Mouse (Mus musculus) forebrain, postnatal 0 days (tissue): ENCODE results near the gene Kiss1r. TPM values are rescaled to one million over a fixed set of nuclear protein-coding genes. Genes with fewer than 3 reads are reported as not detected.

ENCODE experiments used
- ATAC-seq: fragments of 200-750 bp; cut with Nextera tagmentation; 2 replicates; pipeline ENCODE4 v1.8.0; 2017; ENCODE audit warnings: mild to moderate bottlenecking, moderate library complexity
- DNase-seq: peaks from one replicate; pipeline ENCODE4 v3.0.0-alpha.2; 2015
- H3K27ac ChIP-seq: fragments of 300-500 bp; sonication (generic); 2 replicates; pipeline ENCODE4 v1.5.1; 2014; ENCODE audit warnings: low read depth, mild to moderate bottlenecking, antibody characterized with exemption, low read length, moderate library complexity, mixed read lengths
- H3K27me3 ChIP-seq: fragments of 300-500 bp; sonication (generic); 2 replicates; pipeline ENCODE4 v1.6.1; 2014; ENCODE audit warnings: mild to moderate bottlenecking, low read length, mixed read lengths; ENCODE audit not compliant: insufficient read depth
- H3K36me3 ChIP-seq: fragments of 300-500 bp; sonication (generic); 2 replicates; pipeline ENCODE4 v1.6.1; 2014; ENCODE audit warnings: mild to moderate bottlenecking, moderate library complexity; ENCODE audit not compliant: insufficient read depth
- H3K4me1 ChIP-seq: fragments of 300-500 bp; sonication (generic); 2 replicates; pipeline ENCODE4 v1.6.1; 2014; ENCODE audit warnings: antibody characterized with exemption; ENCODE audit not compliant: insufficient read depth
- H3K4me2 ChIP-seq: fragments of 300-500 bp; sonication (generic); 2 replicates; pipeline ENCODE4 v1.6.1; 2014; ENCODE audit warnings: low read depth, mild to moderate bottlenecking, moderate library complexity
- H3K4me3 ChIP-seq: fragments of 300-500 bp; sonication (generic); 2 replicates; pipeline ENCODE4 v1.5.1; 2014; ENCODE audit warnings: low read depth, low read length, mixed read lengths
- H3K9ac ChIP-seq: fragments of 300-500 bp; sonication (generic); 2 replicates; pipeline ENCODE4 v1.6.1; 2014; ENCODE audit warnings: mild to moderate bottlenecking
- H3K9me3 ChIP-seq: fragments of 300-500 bp; sonication (generic); 2 replicates; pipeline ENCODE4 v1.6.1; 2016; ENCODE audit warnings: low read length
- CTCF ChIP-seq: sonication (generic); IDR thresholded peaks from 2 replicates; pipeline ENCODE4 v1.5.1; 2016; ENCODE audit warnings: antibody characterized with exemption, control low read depth, low read depth
- WGBS: fragments of 180-500 bp; shearing (Covaris S2); extraction: QIAGEN DNeasy Blood & Tissue Kit; methylation state at CpG from one replicate; pipeline ENCODE4 v1.1.7; 2014; 5-methylcytosine and 5-hydroxymethylcytosine counted together
- polyA plus RNA-seq: library from polyadenylated mRNA; unstranded; fragments of >200 nt; fragmentation: Nextera tagmentation; extraction: Ambion mirVana; gene quantifications from 2 replicates; pipeline ENCODE4 v1.2.1, GENCODE M21; 2015
- total RNA-seq: library from RNA; depleted of rRNA; stranded (reverse); fragments of >200 nt; gene quantifications from 2 replicates; pipeline ENCODE4 v1.2.3, GENCODE M21; 2014

The Kiss1r gene
- total and polyA plus RNA-seq, 2 experiments from 2014 or later = 3.4 to 5.4 TPM

DNA sequence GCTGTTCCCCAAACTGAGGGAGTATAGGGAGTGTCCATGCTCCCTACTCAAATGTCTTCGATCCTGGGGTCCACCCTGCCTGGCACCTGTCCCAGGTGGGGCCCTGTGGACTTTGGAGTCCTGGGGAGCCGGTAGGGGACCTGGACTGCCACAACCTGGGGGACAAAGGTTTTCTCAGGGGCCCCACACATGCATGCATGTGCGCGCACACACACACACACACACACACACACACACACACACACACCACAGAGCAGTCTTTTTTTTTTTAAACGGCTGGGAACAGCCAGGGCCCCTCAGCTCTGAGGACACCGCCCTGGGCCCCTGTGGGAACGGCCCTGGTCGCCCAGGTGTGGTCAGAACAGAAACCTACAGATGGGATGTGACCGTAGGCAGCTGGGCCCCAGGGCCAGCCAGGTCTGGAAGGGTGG lies 26.7 kb downstream of the Kiss1r start:
- DNase-seq = no peak
- Histone ChIP-seq H3K4me2 (no peak overlapping the region), H3K36me3 (no peaks in the 10 kb centered on the region), H3K27ac (no peak overlapping the region), H3K27me3 (no peaks in the 10 kb centered on the region), H3K9ac (no peak overlapping the region), H3K4me1 (no peaks in the 10 kb centered on the region), H3K4me3 (no peak overlapping the region), H3K9me3 (no peaks in the 10 kb centered on the region)
- 82% methylated on average over 9 of the region's 9 CpGs for WGBS
- ATAC-seq = no peak
- no peak for TF ChIP-seq CTCF

DNA sequence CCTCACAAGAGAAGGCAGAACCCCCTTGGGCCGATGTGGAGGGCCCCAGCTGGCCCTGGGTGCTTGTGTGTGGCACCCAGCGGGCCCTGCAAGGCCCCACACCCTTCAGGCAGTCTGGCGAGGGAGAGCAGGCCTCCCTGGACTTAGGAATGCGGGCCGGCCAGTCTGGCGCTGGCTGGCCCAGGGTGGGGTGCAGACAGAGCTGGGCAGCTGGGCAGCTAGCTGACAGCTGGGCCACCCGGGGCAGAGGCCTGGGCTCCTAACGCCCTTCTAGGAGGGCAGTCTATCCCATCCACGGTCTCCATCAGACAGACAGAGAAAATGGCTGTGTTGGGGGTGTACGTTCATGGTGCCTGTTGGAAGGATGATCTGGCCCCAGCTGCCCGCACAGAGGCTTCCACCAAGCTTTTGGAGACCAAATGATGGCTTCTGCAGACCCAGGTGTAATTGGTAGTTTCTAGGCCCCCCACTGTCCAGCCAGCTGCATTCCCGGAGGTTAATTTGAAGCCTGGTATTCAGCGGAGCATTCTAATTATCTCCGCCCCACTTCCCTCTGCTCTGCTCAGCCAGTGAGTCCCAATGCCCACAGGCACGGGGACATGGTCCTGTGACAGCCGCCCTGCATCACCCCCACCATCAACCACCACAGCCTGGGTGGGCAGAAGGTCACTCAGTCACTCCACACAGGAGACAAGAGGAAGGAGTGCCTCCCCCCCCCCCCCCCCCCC lies 28.9 kb downstream of the Kiss1r start:
- Histone ChIP-seq H3K27ac (no peak overlapping the region), H3K9ac (no peak overlapping the region)
- DNase-seq = no peak

GRCm38 (mm10) chr10:79946752-79947322 lies 30.1 kb downstream of the Kiss1r start:
- TF ChIP-seq CTCF = no peak
- ATAC-seq (no peak), DNase-seq (no peak)
- Histone ChIP-seq H3K27me3 (no peaks in the 10 kb centered on the region), H3K9ac (no peak overlapping the region), H3K9me3 (no peaks in the 10 kb centered on the region), H3K27ac (no peak overlapping the region), H3K4me2 (no peak overlapping the region), H3K36me3 (peaks cover 19% of the 10 kb centered on the region), H3K4me3 (no peak overlapping the region), H3K4me1 (no peaks in the 10 kb centered on the region)
- 34% methylated on average over 7 of the region's 7 CpGs for WGBS

More for the DNA sequence above, 28.9 kb downstream of the Kiss1r start:
- peaks cover 11% of the 10 kb centered on the region; the same call in 1 of the 2 replicates for H3K36me3 ChIP-seq
- no peaks in the 10 kb centered on the region for H3K9me3 ChIP-seq
- no peaks in the 10 kb centered on the region for H3K4me1 ChIP-seq
- ATAC-seq = 0 out of 2 replicates have a peak, but pooled peaks have one; percentile 32
- no peak for TF ChIP-seq CTCF
- no peaks in the 10 kb centered on the region for H3K27me3 ChIP-seq
- H3K4me2 ChIP-seq = no peak overlapping the region
- no peak overlapping the region for H3K4me3 ChIP-seq
- 19% methylated on average over 16 of the region's 16 CpGs for WGBS

DNA sequence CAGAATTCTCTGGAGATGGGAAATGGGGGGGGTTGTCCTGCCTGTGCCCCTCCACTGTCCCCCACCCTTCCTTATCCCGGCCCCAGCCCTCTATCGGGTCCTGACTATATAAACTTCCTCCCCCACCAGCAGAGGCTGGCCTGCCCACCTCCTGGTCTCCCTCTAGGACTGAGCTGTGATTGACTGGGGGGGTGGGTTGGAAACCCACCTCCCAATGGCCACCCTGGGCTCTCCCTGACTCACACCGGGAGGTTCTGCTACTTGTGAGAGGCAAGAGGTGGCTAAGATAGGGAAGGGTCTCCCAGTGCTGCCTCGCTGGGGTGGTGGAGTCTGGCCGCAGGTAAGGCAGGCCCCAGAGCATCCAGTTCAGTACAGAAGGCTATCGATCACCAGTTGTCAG lies 30.7 kb downstream of the Kiss1r start:
- H3K4me1 ChIP-seq = no peaks in the 10 kb centered on the region
- 83% methylated on average over 6 of the region's 6 CpGs for WGBS
- H3K36me3 ChIP-seq = peaks cover 19% of the 10 kb centered on the region
- H3K4me3 ChIP-seq = no peak overlapping the region
- H3K27me3 ChIP-seq = no peaks in the 10 kb centered on the region
- no peaks in the 10 kb centered on the region for H3K9me3 ChIP-seq
- no peak for TF ChIP-seq CTCF
- no peak overlapping the region for H3K9ac ChIP-seq
- ATAC-seq = no peak
- no peak overlapping the region for H3K27ac ChIP-seq
- no peak overlapping the region for H3K4me2 ChIP-seq
- no peak for DNase-seq

- ATAC-seq (no peak), DNase-seq (no peak)
- H3K4me3 ChIP-seq = no peak overlapping the region
- H3K36me3 ChIP-seq = peaks cover 22% of the 10 kb centered on the region
- no peaks in the 10 kb centered on the region for H3K4me1 ChIP-seq
- WGBS = 90% methylated on average over 4 of the region's 4 CpGs
- no peak overlapping the region for H3K9ac ChIP-seq
- H3K4me2 ChIP-seq = no peak overlapping the region
- no peak overlapping the region for H3K27ac ChIP-seq
- H3K27me3 ChIP-seq = no peaks in the 10 kb centered on the region
- no peaks in the 10 kb centered on the region for H3K9me3 ChIP-seq
- no peak for TF ChIP-seq CTCF
Measured at GRCm38 (mm10) chr10:79949873-79950272, 33.1 kb downstream of the Kiss1r start.

GRCm38 (mm10) chr10:79950661-79951060 lies 33.9 kb downstream of the Kiss1r start:
- Histone ChIP-seq H3K27me3 (no peaks in the 10 kb centered on the region), H3K9ac (no peak overlapping the region), H3K27ac (no peak overlapping the region), H3K4me2 (no peak overlapping the region), H3K36me3 (peaks cover 22% of the 10 kb centered on the region), H3K9me3 (no peaks in the 10 kb centered on the region), H3K4me3 (no peak overlapping the region), H3K4me1 (no peaks in the 10 kb centered on the region)
- no peak for TF ChIP-seq CTCF
- ATAC-seq (no peak), DNase-seq (no peak)
- WGBS = 83% methylated on average over 18 of the region's 18 CpGs

DNA sequence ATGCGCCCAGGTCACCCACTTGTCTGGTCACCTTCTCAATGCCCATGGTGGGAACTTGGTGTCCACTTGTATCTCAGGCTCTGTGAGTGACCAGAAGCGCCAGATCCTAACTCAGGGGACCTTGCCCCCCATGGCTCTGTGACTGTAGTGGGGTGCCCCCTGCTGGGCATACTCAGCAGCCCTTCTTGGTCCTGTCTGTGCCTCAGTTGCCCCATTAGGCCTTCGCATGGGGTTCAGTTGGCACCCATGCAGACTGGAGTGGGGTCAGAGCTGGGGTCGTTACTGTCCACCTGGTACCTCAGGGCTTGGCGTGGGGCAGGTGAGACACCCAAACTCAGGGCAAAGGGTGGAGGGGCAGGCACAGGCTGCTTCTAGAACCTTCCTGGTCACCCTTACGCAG lies 37.2 kb downstream of the Kiss1r start:
- no peak overlapping the region for H3K9ac ChIP-seq

More for the DNA sequence above, 37.2 kb downstream of the Kiss1r start:
- H3K4me1 ChIP-seq = no peaks in the 10 kb centered on the region
- peaks cover 22% of the 10 kb centered on the region for H3K36me3 ChIP-seq
- no peak overlapping the region for H3K27ac ChIP-seq
- no peaks in the 10 kb centered on the region for H3K27me3 ChIP-seq
- H3K4me3 ChIP-seq = no peak overlapping the region
- peak; percentile 63 for TF ChIP-seq CTCF
- no peaks in the 10 kb centered on the region for H3K9me3 ChIP-seq
- DNase-seq (no peak), ATAC-seq (no peak)
- WGBS = 91% methylated on average over 6 of the region's 6 CpGs
- no peak overlapping the region for H3K4me2 ChIP-seq
